Mouse (Mus musculus) urinary bladder, adult 18-20 months (tissue): ENCODE measurements around the gene Dcpp1.

Experiments used
- DNase-seq, 2 experiments: peaks; one replicate each; pipeline ENCODE4 v3.0.0; 2022; ENCODE audit warnings: low spot score in 2 of 2, mixed read lengths in 2 of 2

Dcpp1 gene

GRCm38 (mm10) chr17:23925090-23925493, 44.4 kb downstream of the Dcpp1 start:
- peak; percentile 70 to 71 for DNase-seq

DNA sequence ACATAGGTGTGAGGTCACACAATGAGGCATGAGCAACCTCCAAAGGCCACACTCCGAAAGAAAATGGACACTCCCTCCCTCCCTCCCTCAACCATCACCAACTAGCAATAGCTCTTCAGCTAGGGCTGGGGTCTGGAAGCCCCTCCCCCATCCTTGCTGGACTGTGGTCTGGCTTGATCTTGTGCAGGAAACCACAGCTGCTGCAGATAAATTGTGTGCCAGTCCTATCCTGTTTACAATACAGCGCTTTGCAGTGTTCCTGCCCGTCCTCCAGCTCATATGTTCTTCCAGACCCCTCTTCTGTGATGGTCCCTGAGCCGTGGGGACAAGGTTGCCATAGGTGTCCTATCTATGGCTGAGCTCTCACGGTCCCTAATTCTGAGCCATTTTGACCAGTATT, 50.5 kb downstream of the Dcpp1 start:
- DNase-seq: no peak
